Mouse (Mus musculus): Measurements from ENCODE around the gene Spock1.

DNA sequence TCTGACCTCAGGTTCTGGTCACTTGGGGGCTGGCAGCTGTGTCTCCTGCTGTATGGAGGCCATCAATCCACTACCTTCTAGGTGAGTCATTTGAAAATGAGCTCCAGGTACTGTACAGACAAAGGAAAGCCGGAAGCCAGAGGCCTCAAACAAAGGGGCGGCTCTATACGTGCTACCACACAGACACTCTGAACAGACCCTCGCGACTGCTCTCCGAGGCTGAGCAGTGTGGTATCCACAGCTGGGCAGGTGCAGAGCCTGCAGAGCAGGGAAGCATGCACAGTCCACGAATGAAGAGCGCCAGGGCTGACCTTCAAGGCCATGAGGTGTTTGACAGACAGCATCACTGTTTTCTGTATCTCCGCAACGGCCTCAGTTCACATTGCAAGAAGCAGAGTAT is 55.0 kb downstream of the Spock1 start:
- TF ChIP-seq CTCF (IDR thresholded peaks at IDR 0.05; ENCODE audit: insufficient read depth, low read length) = no peak
- no peak for TF ChIP-seq POLR2A (IDR thresholded peaks at IDR 0.05; ENCODE audit: borderline replicate concordance, extremely low read depth, low read depth, low read length)

All from lung, adult 2 months (tissue).